Mouse (Mus musculus): Measurements from ENCODE around the gene Ptprn2.
A peak's percentile ranks its signal among the peaks of the same experiment; 100 is the strongest.

Ptprn2 gene

DNA sequence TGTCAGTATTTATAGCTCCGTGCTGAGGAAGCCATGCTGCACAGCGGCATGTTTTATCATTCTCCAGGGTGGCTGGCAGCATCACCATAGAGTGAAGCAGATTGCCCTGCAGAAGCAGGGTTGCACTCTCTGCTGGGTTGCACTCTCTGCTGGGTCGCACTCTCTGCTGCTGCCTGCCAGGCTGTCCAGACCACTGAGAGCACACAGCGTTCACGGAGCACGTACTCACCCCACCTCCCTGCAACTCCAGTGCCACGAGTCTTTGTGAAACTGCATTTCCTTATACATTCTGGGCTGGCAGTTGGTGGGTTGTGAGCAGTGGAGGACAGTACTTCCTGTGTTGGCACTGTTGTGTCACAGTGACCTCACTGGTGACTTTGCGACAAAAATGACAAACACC is 108.9 kb downstream of the Ptprn2 start:
- H3K27me3 ChIP-seq (ENCODE audit: control insufficient read depth, insufficient read depth, low read length, poor library complexity, severe bottlenecking) = no peaks in the 10 kb centered on the region; the same call in 1 of the 2 replicates
- DNase-seq (ENCODE audit: low read depth, low spot score) = no peak
- no peaks in the 10 kb centered on the region for H3K36me3 ChIP-seq (ENCODE audit: control insufficient read depth, insufficient read depth, low read length, poor library complexity, severe bottlenecking)

DNA sequence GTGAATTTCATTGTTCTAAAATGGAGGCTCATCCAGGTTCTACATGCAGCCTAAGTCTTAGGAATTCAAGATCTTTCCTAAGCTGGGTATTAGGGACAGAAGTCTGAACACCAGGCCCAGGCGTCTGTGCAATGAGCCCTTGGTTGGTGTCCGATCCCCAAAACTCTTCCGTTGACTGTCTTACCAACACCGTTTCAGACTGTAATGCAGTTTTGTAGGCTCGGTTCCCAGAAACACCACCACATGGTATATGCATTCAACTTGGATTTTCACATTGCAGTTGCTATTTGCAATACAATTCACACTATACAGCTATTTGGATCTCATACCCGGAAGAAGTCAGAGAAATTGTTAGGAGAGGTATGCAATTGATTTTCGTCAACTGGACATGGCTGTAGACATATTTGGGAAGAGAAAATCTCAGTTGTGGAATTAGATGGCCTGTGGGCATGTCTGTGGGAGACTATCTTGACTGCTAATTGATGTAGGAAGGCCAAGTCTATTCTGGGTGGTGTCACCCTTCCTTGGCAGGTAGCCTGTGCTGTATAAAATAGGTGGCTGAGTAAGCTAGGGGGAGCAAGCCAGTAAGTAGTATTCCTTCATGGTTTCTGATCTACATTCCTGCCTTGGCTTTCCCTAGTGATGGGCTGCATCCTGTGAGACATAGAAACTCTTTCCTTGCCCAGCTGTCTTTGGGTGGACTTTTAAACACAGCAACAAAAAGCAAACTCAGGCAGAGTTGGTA is 109.5 kb downstream of the Ptprn2 start:
- Histone ChIP-seq H3K36me3 (ENCODE audit: control insufficient read depth, insufficient read depth, low read length, poor library complexity, severe bottlenecking) (no peaks in the 10 kb centered on the region), H3K27me3 (ENCODE audit: control insufficient read depth, insufficient read depth, low read length, poor library complexity, severe bottlenecking) (no peaks in the 10 kb centered on the region; the same call in 1 of the 2 replicates)
- DNase-seq (ENCODE audit: low read depth, low spot score) = no peak

DNA sequence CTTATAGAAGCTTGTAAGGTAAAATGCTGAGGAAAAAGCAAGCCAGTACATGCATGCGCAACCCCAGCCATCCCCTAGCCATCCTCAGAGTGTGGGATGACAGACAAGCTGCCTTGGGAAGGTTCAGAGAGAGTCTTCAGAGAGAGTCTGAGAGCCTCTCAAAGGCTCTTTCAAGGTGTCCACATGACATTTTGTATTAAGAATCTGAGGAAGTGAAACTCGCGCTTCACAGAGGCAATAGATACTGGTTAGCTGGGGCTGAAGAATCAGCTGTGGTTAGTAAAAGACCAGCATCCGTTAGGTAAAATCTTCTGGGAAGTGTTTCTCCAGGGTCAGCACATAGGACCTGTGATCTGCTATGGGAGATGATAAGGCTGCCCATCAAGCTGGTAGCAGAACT is 110.2 kb downstream of the Ptprn2 start:
- Histone ChIP-seq H3K27me3 (ENCODE audit: control insufficient read depth, insufficient read depth, low read length, poor library complexity, severe bottlenecking) (no peaks in the 10 kb centered on the region), H3K36me3 (ENCODE audit: control insufficient read depth, insufficient read depth, low read length, poor library complexity, severe bottlenecking) (no peaks in the 10 kb centered on the region)
- peak; percentile 43 for DNase-seq (ENCODE audit: low read depth, low spot score)

DNA sequence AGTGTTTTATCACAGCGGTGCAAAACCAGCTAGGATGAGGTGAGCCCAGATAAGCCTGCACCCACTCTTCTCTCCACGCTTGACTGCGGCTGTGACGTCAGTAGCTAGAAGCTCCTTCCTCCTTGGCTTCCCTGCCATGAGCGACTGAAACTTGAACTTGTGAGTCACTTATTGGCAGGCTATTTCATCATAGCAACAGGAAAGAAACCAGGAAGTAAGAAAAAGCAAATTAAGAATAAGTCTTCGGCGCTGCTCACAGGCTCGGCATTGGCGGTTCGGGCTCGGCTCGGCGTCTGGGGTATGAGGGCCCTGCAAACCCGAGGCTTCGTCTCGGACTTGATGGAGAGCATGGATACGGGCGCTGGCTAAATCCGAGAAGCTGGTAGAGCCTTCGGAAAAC is 111.5 kb downstream of the Ptprn2 start:
- DNase-seq (ENCODE audit: low read depth, low spot score) = peak; percentile 15
- H3K36me3 ChIP-seq (ENCODE audit: control insufficient read depth, insufficient read depth, low read length, poor library complexity, severe bottlenecking) = no peaks in the 10 kb centered on the region

DNA sequence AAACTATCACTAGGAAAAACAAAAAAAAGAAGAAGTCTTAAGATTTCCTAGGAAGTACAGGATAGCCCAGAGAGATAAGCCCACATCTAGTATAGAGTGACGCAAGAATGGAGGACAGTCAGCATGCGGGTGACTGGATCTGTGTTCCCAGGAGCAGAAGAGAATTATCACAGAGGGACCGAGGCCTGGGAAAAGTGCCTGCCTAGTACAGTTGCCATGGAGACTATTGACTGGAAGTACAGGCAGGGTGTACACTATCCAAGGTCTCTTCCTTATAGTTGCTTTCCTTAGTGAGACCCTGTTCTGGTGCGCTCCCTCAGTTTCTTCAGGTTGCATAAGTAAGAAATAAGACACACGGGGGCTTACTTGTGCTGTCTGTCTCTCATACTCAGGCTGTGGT is 112.2 kb downstream of the Ptprn2 start:
- no peaks in the 10 kb centered on the region for H3K36me3 ChIP-seq (ENCODE audit: control insufficient read depth, insufficient read depth, low read length, poor library complexity, severe bottlenecking)
- DNase-seq (ENCODE audit: low read depth, low spot score) = no peak
- no peaks in the 10 kb centered on the region for H3K27me3 ChIP-seq (ENCODE audit: control insufficient read depth, insufficient read depth, low read length, poor library complexity, severe bottlenecking)

More for the DNA sequence above, 111.5 kb downstream of the Ptprn2 start:
- H3K27me3 ChIP-seq (ENCODE audit: control insufficient read depth, insufficient read depth, low read length, poor library complexity, severe bottlenecking) = no peaks in the 10 kb centered on the region

DNA sequence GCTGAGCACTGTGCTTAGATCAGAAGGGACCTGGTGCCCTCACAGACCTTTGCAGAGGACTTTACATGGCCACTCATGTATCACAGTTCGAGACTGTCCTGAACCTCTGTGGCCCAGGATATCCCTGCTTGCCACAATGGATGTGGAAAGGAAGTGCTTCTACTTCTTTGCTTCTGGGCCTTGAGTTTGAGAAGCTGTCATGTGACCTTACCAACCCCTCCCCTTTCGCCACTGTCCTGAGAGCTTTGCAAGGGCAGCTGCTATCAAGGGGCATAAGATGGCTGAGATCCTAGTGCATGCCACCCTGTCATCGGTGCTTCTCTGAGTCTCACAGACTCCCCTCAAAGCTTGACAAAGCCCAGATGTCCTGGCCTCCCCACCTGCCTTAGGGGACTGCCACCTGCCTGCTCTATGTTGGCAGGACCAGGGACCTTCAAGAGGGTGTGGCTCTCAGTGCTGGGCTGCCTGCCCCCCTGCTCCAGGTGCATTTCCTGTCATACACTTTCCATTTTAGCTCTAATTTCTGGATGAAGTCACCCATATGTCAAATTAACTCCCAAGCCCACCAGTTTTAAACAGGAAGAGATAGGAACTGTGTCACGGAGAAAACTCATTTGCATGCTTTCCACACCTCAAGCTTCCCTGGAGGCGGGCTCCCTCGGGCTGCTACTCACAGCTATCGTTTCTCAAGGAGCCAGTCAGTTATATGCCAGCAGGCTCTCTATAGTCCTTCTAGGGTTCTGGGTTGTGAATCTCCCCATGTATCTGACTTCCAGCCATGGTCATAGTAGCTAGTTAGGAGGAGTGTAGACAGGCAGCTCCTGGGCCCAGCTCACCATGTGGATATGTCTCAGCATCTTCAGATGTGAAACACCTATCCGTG is 112.8 kb downstream of the Ptprn2 start:
- Histone ChIP-seq H3K27me3 (ENCODE audit: control insufficient read depth, insufficient read depth, low read length, poor library complexity, severe bottlenecking) (no peaks in the 10 kb centered on the region), H3K36me3 (ENCODE audit: control insufficient read depth, insufficient read depth, low read length, poor library complexity, severe bottlenecking) (no peaks in the 10 kb centered on the region)
- DNase-seq (ENCODE audit: low read depth, low spot score) = no peak

DNA sequence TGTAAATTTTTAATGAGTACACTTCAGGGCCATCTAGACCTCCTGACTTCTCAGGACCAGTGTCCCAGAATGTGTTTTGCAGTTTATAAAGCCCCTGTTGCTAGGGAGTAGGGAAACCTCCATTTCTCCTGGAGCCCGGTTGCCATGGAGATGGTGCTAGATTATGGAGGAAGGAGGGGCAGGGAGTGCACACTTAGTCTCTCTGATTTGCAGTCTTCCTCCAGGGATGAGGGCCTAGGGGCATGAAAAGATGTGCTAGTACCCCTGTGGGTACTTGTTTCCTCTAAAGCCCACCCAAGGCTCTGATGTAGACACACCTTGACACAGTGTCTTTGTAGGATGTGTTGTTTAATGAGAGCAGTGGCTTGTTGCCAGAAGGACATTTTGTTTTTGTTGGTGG is 114.0 kb downstream of the Ptprn2 start:
- DNase-seq (ENCODE audit: low read depth, low spot score) = no peak
- H3K27me3 ChIP-seq (ENCODE audit: control insufficient read depth, insufficient read depth, low read length, poor library complexity, severe bottlenecking) = no peaks in the 10 kb centered on the region

DNA sequence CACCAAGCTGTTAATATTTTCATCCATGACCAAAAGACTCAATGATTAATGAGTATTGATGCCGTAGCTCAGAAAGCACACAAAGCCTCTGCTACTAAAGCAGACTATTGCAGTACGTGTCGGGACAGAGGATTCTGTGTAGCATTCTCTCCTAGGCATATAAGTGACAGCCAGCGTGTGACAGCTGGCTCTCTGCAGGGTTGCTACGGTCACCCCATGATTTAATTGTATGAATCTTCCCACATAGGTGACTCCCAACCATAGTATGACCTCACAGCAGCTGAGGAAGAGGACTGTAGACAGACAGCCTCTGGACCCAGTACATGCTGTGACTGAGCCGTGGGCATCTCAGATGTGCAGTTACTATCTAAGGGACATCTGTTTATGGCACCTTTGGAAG is 114.5 kb downstream of the Ptprn2 start:
- Histone ChIP-seq H3K27me3 (ENCODE audit: control insufficient read depth, insufficient read depth, low read length, poor library complexity, severe bottlenecking) (no peaks in the 10 kb centered on the region), H3K36me3 (ENCODE audit: control insufficient read depth, insufficient read depth, low read length, poor library complexity, severe bottlenecking) (no peaks in the 10 kb centered on the region)
- DNase-seq (ENCODE audit: low read depth, low spot score) = no peak

More for the DNA sequence above, 114.0 kb downstream of the Ptprn2 start:
- no peaks in the 10 kb centered on the region for H3K36me3 ChIP-seq (ENCODE audit: control insufficient read depth, insufficient read depth, low read length, poor library complexity, severe bottlenecking)

DNA sequence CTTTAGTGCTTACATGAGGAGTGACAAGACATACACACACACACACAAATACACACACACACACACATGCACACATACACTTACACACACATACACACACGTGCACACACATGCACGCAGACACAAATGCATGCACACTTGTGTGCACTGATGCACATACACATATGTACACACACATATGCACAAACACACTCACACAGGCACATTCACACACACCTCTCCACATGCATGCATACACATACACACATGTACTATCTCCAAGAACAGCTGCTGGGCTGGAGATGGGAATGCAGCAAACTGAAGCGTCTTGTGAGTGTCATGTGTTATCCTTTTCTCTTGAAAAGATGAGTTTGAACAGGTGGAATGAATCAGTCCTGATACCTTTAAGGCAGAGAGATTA is 115.9 kb downstream of the Ptprn2 start:
- H3K36me3 ChIP-seq (ENCODE audit: control insufficient read depth, insufficient read depth, low read length, poor library complexity, severe bottlenecking) = no peaks in the 10 kb centered on the region
- H3K27me3 ChIP-seq (ENCODE audit: control insufficient read depth, insufficient read depth, low read length, poor library complexity, severe bottlenecking) = no peaks in the 10 kb centered on the region
- DNase-seq (ENCODE audit: low read depth, low spot score) = no peak

DNA sequence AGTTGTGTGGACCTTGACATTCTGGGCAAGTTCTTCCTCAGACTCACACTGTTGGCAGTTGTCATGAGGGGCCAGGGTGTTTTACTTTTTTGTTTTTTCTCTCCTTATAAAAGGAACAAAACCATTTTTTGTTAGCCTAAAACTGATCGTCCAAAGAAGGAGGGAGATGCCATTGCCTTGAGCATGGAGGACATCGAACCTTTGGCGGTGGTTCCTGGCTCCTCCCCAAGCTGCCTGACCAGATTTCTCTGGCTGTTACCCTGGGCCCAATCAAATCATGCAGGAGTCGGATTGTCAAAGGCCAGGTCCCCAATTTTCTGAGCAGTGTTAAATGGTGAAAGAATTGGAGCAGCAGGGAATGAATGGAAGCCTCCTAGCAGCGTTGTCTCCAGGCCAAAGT is 116.4 kb downstream of the Ptprn2 start:
- no peak for DNase-seq (ENCODE audit: low read depth, low spot score)
- Histone ChIP-seq H3K27me3 (ENCODE audit: control insufficient read depth, insufficient read depth, low read length, poor library complexity, severe bottlenecking) (no peaks in the 10 kb centered on the region), H3K36me3 (ENCODE audit: control insufficient read depth, insufficient read depth, low read length, poor library complexity, severe bottlenecking) (no peaks in the 10 kb centered on the region)

DNA sequence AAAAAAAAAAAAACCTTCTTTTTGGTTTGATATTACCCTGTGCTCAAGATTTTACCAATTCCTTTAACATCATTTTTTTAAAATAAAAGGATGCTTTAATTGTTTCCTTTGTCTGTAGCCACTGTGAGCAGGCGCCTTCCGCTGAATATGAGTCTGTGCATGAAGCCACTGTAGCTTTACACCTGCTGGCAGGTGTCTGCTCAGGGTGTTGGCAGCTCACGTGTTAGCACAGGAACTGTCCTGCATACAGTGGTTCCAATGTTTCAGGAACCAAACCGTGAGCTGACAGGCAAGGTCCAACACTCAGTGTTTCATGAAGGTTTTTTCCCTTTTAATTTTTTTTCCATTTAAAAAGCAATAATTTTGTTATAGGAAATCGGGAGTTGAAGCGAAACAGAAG is 123.1 kb downstream of the Ptprn2 start:
- Histone ChIP-seq H3K36me3 (ENCODE audit: control insufficient read depth, insufficient read depth, low read length, poor library complexity, severe bottlenecking) (no peaks in the 10 kb centered on the region), H3K27me3 (ENCODE audit: control insufficient read depth, insufficient read depth, low read length, poor library complexity, severe bottlenecking) (no peaks in the 10 kb centered on the region)
- no peak for DNase-seq (ENCODE audit: low read depth, low spot score)

DNA sequence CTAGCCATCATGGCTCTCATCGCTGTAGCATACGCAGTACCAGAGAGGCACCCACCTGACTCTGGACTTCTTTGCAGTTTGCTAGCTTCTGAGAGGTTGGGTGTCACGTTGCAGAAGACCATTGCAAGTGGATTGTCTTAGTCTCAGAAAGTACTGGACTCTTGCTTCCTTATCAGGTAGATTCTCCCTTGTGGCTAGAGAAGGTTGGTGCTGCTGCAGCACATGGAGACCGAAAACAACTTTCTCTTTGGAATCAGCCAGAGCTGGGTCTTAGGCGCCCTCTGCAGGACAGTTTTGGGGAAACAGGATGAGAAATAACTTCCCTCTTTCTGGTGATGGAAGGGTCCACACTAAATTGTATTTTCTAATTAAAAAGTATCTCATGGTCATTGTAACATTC is 134.3 kb downstream of the Ptprn2 start:
- DNase-seq (ENCODE audit: low read depth, low spot score) = peak; percentile 70
- Histone ChIP-seq H3K36me3 (ENCODE audit: control insufficient read depth, insufficient read depth, low read length, poor library complexity, severe bottlenecking) (no peaks in the 10 kb centered on the region), H3K27me3 (ENCODE audit: control insufficient read depth, insufficient read depth, low read length, poor library complexity, severe bottlenecking) (no peaks in the 10 kb centered on the region)

DNA sequence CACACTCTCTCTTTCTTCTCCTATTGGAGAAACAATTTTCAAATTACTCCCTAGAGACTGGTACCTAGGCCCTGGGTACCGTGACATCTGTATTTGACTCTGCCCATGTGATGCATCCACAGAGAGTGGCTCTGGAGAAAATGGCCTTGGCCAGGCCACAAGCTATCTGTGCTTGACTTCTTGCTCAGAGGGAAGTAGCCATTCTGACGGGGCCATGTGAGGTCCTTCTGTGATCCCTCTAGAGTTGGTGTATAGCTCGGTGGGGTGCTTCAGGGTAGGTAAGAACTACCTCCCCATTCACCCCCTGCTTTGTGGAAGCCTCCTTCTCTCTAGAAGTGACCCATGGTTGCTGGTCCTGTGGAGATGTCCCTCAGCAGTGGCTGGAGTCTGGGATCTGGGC is 134.8 kb downstream of the Ptprn2 start:
- Histone ChIP-seq H3K27me3 (ENCODE audit: control insufficient read depth, insufficient read depth, low read length, poor library complexity, severe bottlenecking) (no peaks in the 10 kb centered on the region), H3K36me3 (ENCODE audit: control insufficient read depth, insufficient read depth, low read length, poor library complexity, severe bottlenecking) (no peaks in the 10 kb centered on the region)
- DNase-seq (ENCODE audit: low read depth, low spot score) = no peak

DNA sequence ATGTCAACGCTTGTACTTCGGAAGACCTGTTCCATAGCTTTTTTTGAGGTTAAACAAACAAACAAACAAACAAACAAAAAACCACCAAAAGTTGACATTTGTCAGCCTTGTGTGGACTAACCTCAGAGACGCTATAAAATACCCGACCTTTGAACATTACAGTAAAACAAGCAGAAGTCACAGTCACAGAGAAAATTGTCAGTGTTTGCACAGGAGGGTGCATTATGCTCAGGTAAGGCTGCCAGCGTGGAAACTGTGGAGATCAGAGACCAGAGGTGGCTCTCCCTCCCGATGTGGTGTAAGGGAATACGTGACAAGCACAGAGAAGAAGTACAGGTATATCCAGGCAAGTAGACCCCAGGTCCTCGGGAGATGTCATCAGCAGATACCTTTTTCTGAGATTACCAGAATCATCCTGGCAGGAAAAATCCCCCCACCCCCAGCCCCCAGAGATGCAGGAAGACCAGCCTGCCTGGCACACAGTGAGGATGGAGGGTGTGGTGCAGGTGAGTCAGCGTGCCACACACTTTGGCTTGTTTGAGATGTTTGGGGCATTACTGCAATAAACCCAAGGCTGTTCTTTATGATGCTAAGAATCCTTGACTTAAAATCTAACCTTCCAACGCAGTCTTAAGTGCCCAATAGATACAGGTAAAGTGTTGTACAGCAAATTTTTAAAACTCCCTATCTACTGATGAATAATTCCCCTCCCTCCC is 136.0 kb downstream of the Ptprn2 start:
- Histone ChIP-seq H3K27me3 (ENCODE audit: control insufficient read depth, insufficient read depth, low read length, poor library complexity, severe bottlenecking) (no peaks in the 10 kb centered on the region), H3K36me3 (ENCODE audit: control insufficient read depth, insufficient read depth, low read length, poor library complexity, severe bottlenecking) (no peaks in the 10 kb centered on the region)
- DNase-seq (ENCODE audit: low read depth, low spot score) = no peak

Measured in splenic B cell, adult 2 months (primary cell).